Comparison of ENCODE assay signal across 9 mouse cellular contexts in the genomic region with DNA sequence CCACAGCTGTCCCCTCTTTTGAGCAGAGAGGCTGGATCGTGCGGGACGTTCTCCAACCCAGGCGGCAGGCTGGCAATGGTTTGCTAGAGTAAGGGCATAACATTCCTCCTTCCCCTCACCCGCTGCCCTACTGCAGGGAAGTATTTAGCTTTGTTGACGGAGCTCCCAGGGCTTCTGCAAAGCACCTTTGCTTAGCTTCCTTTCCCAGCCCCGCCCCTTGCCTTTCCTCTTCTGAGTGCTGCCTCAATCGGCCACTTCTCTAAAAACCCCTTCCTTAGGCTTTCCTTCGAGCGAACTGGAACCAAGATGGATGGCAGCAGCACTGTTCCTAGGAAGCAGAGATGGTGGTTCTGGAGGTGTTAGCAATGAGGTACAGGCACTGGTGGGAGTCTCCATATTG.
DNase-seq lines count a peak whose midpoint lies in the region; ATAC-seq and TF ChIP-seq lines count a peak whose summit lies in the region.
"Had no signal": no experiment of that assay in that cellular context is flagged by ENCODE, and none has a peak within 500 bp of the region (broad histone marks: within the 10 kb centered on the region; RNA-seq: fewer than 3 reads in every experiment).

No protein-coding gene starts in this region.

- no peak overlapping the region for H3K9ac ChIP-seq in heart, embryonic 15.5 days
- H3K9ac ChIP-seq in stomach, postnatal 0 days (ENCODE audit: low read length), result no peak overlapping the region
- no peak overlapping the region for H3K9ac ChIP-seq in forebrain, embryonic 15.5 days (replicated peaks)

- H3K4me3 ChIP-seq in heart, embryonic 15.5 days, result 0 out of 2 replicates have a peak overlapping the region, but pooled peaks have one; percentile 14
- H3K4me3 ChIP-seq in thymus, adult 2 months (ENCODE audit: control insufficient read depth, insufficient read depth, low read length), result no peak overlapping the region
- no peak overlapping the region for H3K4me3 ChIP-seq in stomach, postnatal 0 days (ENCODE audit: low read depth, low read length)
- no peak overlapping the region for H3K4me3 ChIP-seq in forebrain, embryonic 15.5 days

- no peak for TF ChIP-seq POLR2A in thymus, adult 2 months (IDR thresholded peaks at IDR 0.05; ENCODE audit: control insufficient read depth, extremely low read depth, insufficient read depth, low read length, poor library complexity)

- H3K4me1 ChIP-seq in heart, embryonic 15.5 days (replicated peaks), result no peaks in the 10 kb centered on the region; the same call in 1 of the 2 replicates
- no peaks in the 10 kb centered on the region for H3K4me1 ChIP-seq in thymus, adult 2 months (replicated peaks; ENCODE audit: control insufficient read depth, insufficient read depth, low read length)
- no peaks in the 10 kb centered on the region for H3K4me1 ChIP-seq in stomach, postnatal 0 days (replicated peaks; ENCODE audit: control insufficient read depth, insufficient read depth)
- no peaks in the 10 kb centered on the region for H3K4me1 ChIP-seq in forebrain, embryonic 15.5 days

- no peaks in the 10 kb centered on the region; the same call in 1 of the 2 replicates for H3K27me3 ChIP-seq in heart, embryonic 15.5 days
- H3K27me3 ChIP-seq in thymus, adult 2 months (ENCODE audit: control insufficient read depth, insufficient read depth, low read length), result no peaks in the 10 kb centered on the region
- H3K27me3 ChIP-seq in stomach, postnatal 0 days (ENCODE audit: control insufficient read depth, insufficient read depth, low read length), result no peaks in the 10 kb centered on the region
- 0 out of 2 replicates have a peak, but pooled peaks cover 2% of the 10 kb centered on the region for H3K27me3 ChIP-seq in forebrain, embryonic 15.5 days

- no peaks in the 10 kb centered on the region for H3K36me3 ChIP-seq in heart, embryonic 15.5 days
- H3K36me3 ChIP-seq in thymus, adult 2 months (ENCODE audit: control insufficient read depth, insufficient read depth, low read length), result no peaks in the 10 kb centered on the region
- no peaks in the 10 kb centered on the region for H3K36me3 ChIP-seq in stomach, postnatal 0 days (ENCODE audit: control insufficient read depth, insufficient read depth, low read length)
- no peaks in the 10 kb centered on the region for H3K36me3 ChIP-seq in forebrain, embryonic 15.5 days

- no peaks in the 10 kb centered on the region for H3K9me3 ChIP-seq in heart, embryonic 15.5 days (replicated peaks)
- H3K9me3 ChIP-seq in stomach, postnatal 0 days (ENCODE audit: control insufficient read depth, low read length), result no peaks in the 10 kb centered on the region
- no peaks in the 10 kb centered on the region for H3K9me3 ChIP-seq in forebrain, embryonic 15.5 days

- ATAC-seq in heart, embryonic 15.5 days (replicated peaks; ENCODE audit: insufficient number of reproducible peaks, insufficient read depth, low FRiP score, low read depth), result no peak
- ATAC-seq in stomach, postnatal 0 days (ENCODE audit: low FRiP score, low TSS enrichment), result no peak
- ATAC-seq in forebrain, embryonic 15.5 days (replicated peaks), result no peak

- no peak for TF ChIP-seq EP300 in stomach, postnatal 0 days (optimal IDR thresholded peaks at IDR 0.05)

- H3K4me2 ChIP-seq in heart, embryonic 15.5 days, result peak overlapping the region; percentile 38; the same call in 1 of the 2 replicates
- no peak overlapping the region; the same call in 1 of the 2 replicates for H3K4me2 ChIP-seq in stomach, postnatal 0 days (replicated peaks; ENCODE audit: low read depth)
- H3K4me2 ChIP-seq in forebrain, embryonic 15.5 days (replicated peaks), result no peak overlapping the region

- H3K27ac ChIP-seq in heart, embryonic 15.5 days, result no peak overlapping the region
- H3K27ac ChIP-seq in thymus, adult 2 months (ENCODE audit: control insufficient read depth, insufficient read depth, low read length), result no peak overlapping the region
- H3K27ac ChIP-seq in stomach, postnatal 0 days (replicated peaks), result no peak overlapping the region
- H3K27ac ChIP-seq in forebrain, embryonic 15.5 days (replicated peaks), result no peak overlapping the region

- 41% methylated on average over 10 of the region's 10 CpGs for WGBS in heart, embryonic 15.5 days
- 17% methylated on average over 10 of the region's 10 CpGs for WGBS in thymus, adult 2 months
- WGBS in stomach, postnatal 0 days, result 28% methylated on average over 10 of the region's 10 CpGs
- 50% methylated on average over 10 of the region's 10 CpGs for WGBS in forebrain, embryonic 15.5 days

- DNase-seq in heart, postnatal 4 days, result no peak
- peak; percentile 2 for DNase-seq in thymus, adult 2 months
- DNase-seq in thymus, adult 18-20 months, result no peak
- DNase-seq in lung, adult 18-20 months, result peak; percentile 41 to 42
- DNase-seq in stomach, postnatal 0 days (ENCODE audit: low spot score), result peak; percentile 39
- DNase-seq in cerebellum, adult 8-10 months, result no peak
- DNase-seq: adrenal gland, adult 8-10 months had no signal

- no peak for TF ChIP-seq CTCF in thymus, adult 2 months (IDR thresholded peaks at IDR 0.05; ENCODE audit: borderline replicate concordance, control insufficient read depth, extremely low read depth, insufficient read depth, low read length, poor library complexity)
- TF ChIP-seq CTCF in stomach, postnatal 0 days (IDR thresholded peaks at IDR 0.05; ENCODE audit: low read depth), result no peak

Comparison
In these comparisons a context has a peak if more than half of its experiments do, and no peak if none do; other contexts are left out.
1. DNase-seq: peak in thymus, adult 2 months (single experiment), lung, adult 18-20 months (2 of 2) and stomach, postnatal 0 days (single experiment); none in heart, postnatal 4 days (single experiment), thymus, adult 18-20 months (0 of 2) and cerebellum, adult 8-10 months (single experiment).